Mouse (Mus musculus): ENCODE results near the gene Sdk1.

GRCm38 (mm10) chr5:141793926-141794325 is 552.6 kb downstream of the Sdk1 start:
- TF ChIP-seq CTCF (IDR thresholded peaks at IDR 0.05; ENCODE audit: low read depth, low read length) (no peak), POLR2A (IDR thresholded peaks at IDR 0.05; ENCODE audit: extremely low read depth, insufficient read depth, low read length) (no peak)
